Mouse (Mus musculus) heart, adult 11 months (tissue): ENCODE measurements around the gene Rab21.
A peak's percentile ranks its signal among the peaks of the same experiment; 100 is the strongest.

Experiments used
- DNase-seq: peaks from one replicate; pipeline ENCODE4 v3.0.0; 2022

Rab21 gene

DNA sequence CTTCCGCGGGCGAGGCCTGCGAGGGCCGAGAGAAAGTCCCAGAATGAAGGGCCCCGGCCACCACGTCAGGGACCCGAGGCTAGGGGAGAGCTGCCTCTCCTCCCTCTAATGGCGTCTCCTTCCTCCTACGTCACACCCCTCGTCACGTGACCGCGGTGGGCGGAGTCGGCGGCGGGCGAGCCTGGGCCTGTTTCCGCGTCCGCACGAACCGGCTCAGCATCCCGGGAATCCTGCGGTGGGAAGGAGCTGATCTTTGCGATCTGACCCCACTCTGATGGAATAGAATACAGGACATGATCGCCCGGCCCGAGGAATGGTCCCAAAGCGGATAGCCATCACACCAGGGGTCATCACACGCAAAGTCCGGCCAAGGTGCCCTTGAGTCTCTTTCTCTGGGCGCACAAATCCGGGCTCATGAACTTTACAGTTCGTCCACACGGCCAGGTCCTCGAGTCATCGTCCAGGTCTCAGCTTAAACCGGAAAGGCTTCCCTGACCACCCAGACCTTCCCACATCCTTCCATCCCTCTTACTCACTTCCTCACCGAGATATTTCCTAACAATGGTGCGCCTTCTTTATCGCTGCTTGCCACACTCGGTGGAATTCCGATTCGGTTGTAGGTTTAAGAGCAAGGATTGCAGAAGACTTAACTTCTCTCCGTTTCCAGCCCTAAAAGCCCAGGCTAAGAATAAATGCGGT is at the start of gene Rab21:
Gene Rab21, minus strand, starts transcription at position 122 of the 699 bp plus-strand sequence.
- DNase-seq = peak; percentile 100

- DNase-seq = no peak
Measured at GRCm38 (mm10) chr10:115363151-115363550, 47.8 kb upstream of the Rab21 start.

- DNase-seq = no peak
Measured at GRCm38 (mm10) chr10:115362623-115362964, 47.2 kb upstream of the Rab21 start.

- DNase-seq = peak; percentile 100
Measured at GRCm38 (mm10) chr10:115361840-115362622, 46.6 kb upstream of the Rab21 start, which contains the start of gene Tmem19. Gene Tmem19, minus strand, starts transcription at chr10:115362501.

GRCm38 (mm10) chr10:115359066-115359465 is 43.7 kb upstream of the Rab21 start:
- DNase-seq = no peak

DNA sequence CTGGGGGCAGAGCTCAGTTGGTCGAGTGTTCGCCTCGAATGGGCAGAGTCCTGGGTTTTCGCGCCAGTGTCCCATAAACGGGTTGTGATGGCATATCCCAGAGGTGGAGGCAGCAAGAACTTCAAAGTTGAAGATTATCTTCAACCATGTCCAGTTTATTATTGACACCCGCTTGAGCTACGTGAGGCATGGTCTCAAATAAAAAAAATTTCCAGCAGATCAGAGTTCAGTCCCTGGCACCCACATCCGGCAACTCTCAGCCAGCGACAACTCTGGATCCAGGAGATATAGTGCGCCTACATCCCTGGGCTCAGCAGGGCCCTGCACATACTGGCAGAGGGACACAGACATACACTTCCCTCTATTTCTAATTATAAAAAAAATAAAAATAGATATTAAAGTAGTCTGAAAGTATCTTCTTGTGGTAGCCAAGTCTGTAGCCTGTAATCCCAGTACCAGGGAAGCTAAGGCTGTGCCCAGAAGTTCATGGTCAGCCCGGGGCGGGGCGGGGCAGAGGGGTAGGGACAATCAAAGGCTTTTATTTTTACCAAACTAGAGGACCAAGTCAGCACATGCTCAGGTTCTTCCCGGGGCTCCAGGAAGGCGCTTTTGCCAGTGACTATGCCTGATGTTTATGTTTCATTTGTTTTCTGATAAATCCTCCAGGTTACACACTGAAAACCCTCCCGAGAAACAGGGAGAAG is 43.0 kb upstream of the Rab21 start:
- no peak for DNase-seq

GRCm38 (mm10) chr10:115356106-115356505 is 40.7 kb upstream of the Rab21 start:
- DNase-seq = no peak

DNA sequence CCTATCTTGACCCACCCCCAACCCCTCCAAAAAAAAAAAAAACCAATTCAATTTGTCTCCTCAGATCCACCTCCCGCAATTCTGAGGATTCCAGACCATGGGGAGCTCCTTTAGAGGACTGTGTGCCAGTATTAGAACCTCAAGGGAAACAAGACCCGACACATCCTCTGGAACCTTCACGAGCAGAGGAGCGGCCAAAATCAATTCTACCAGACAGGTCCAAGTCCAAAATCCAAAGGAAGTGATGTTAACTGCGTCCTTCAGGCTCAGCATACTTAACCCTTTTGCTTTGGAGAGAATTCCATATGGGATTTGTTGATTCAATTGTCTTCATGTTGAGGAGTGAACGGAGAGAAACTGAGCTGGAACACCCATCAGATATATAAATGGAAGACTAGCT is 39.6 kb upstream of the Rab21 start:
- DNase-seq = no peak

DNA sequence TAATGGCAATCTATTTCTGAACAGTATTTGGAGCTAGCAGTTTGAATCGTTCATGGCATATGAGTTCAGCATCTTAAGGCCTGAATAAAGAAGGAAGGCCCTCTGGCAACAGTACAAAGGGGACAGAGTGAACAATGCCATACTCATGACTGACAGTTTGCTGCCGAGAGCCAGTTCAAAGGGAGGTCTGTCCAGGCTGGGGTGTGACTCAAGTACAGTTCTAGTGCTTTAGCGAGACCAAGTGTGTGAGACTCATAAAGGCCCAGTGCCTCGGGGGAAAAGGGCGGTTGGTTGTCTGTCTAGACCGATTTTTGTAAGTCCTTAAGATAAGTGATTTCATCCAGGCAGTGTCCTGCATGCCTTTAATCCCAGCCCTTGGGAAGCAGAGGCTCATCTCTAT is 39.2 kb upstream of the Rab21 start:
- DNase-seq = no peak

- no peak for DNase-seq
Measured at GRCm38 (mm10) chr10:115350810-115351397, 35.5 kb upstream of the Rab21 start.

DNA sequence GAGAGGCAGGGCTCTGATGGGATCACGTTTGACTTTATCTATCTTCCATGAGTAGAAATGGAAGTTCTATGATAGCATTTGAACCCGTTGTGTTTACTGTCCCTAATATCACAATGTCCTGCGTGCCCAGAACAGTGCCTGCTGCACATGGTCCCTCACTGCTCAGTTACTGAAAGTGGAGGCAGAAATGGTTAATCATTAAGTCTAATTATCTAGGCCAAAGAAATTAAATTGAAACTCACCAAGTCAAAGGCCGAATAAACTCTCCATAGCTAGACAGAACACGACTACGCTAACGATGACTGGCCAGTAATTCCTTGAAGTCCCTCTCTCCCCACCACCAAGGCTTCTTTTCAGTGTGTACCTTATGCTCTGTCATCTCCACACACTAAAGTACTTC is 34.1 kb upstream of the Rab21 start:
- no peak for DNase-seq

DNA sequence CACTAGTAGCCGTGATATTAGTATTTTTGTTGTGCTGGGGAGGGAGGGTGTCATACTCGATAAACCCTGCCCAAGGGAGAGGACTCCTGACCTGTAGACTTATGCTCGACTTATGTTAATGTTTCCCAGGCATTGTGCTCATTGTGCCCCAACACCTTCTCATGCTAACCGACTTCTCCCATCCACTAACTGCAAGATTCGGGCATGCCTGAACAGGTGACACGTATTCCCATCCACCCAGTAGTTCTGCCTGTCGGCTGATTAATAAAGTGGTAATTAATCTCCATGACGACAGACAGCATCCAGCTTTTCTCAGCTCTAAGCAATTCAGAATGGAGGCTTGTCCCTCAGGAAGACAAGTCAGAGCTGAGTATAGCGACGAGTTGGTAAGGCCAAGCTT is 33.6 kb upstream of the Rab21 start:
- no peak for DNase-seq

GRCm38 (mm10) chr10:115348131-115348530 is 32.7 kb upstream of the Rab21 start:
- peak; percentile 37 for DNase-seq

- DNase-seq = peak; percentile 53
Measured at GRCm38 (mm10) chr10:115346444-115346843, 31.1 kb upstream of the Rab21 start.

- DNase-seq = peak; percentile 88
Measured at GRCm38 (mm10) chr10:115342771-115343425, 27.5 kb upstream of the Rab21 start.

GRCm38 (mm10) chr10:115339820-115340328 is 24.5 kb upstream of the Rab21 start:
- peak; percentile 72 for DNase-seq

DNA sequence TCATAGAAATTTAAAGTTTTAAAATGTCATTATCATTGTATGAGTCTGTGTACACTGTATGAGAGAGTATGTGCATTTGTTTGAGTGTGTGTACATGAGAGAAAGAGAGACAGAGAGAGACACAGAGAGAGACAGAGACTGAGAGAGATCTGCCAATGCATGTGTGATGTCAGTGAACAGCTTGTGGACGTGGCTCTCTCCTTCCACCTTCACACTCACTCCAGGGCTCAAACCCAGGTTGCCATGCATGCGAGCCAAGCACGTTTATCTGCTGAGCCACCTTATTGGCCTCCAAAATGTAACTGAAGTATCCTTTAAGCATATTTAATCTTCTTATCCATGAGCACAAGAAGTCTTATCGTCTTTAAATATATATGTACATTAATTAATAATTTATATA is 21.5 kb upstream of the Rab21 start:
- DNase-seq = peak; percentile 55

- peak; percentile 83 for DNase-seq
Measured at GRCm38 (mm10) chr10:115333528-115333927, 18.1 kb upstream of the Rab21 start.

DNA sequence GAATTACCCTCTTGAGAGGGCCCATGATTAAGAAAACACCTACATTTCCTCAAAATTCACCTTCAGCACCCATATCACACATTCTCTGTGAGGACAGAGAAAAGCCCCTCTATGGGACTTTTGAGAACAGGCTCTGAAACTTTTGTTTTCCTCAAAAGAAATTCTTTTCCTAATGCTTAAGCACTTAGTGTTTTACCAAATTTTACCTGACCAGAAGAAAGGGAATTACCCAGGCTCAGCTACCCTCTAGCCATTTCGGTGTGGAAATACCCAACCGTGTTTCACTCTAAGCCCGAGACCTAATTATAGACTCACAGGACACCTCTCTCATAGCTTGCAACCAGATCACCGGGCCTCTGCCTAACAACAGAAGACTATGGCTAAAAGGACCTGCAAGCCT is 17.6 kb upstream of the Rab21 start:
- no peak for DNase-seq

GRCm38 (mm10) chr10:115332420-115332952 is 17.1 kb upstream of the Rab21 start:
- peak; percentile 95 for DNase-seq

DNA sequence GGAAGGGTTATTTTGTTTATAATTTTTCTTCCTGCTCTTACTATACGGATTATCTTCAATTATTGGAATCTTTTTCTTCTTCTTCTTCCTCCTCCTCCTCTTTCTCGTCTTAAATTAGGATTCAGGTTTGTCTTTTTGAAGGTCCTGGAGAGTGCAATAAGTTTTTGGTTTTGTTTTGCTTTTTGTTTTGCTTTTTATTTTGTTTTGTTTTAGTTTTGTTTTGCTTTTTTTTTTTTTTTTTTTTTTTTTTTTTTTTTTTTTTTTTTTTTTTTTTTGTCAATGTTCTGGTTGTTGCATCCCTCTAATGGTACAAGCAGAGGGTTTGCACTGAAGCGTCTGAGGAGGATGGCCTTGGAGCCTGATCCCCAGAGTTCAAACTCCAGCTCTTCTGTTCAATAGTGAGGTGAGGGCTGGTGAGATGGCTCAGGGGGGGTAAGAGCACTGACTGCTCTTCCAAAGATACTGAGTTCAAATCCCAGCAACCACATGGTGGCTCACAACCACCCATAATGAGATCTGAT is 13.7 kb upstream of the Rab21 start:
- no peak for DNase-seq

DNA sequence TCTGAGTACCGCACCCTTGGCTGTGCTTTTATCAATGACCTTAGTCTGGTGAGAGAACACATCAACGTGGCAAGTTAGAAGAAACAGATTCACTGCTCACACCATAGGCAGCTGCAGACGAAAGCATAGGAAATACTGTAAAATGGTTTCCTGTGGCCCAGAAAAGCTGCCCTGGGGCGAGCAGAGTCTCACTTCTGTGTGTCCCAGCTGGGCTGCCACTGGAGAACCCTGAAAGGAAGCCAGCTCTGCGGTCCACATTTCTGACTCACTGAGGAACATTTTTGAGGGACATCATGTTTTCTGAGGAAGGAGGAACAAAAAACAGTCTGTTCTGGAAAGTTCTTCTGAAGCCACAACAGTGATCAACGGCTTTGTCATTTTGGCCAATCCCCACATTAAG is 13.1 kb upstream of the Rab21 start:
- DNase-seq = peak; percentile 98
